Mouse (Mus musculus): ENCODE data around the gene Pld4.

Pld4 gene

DNA sequence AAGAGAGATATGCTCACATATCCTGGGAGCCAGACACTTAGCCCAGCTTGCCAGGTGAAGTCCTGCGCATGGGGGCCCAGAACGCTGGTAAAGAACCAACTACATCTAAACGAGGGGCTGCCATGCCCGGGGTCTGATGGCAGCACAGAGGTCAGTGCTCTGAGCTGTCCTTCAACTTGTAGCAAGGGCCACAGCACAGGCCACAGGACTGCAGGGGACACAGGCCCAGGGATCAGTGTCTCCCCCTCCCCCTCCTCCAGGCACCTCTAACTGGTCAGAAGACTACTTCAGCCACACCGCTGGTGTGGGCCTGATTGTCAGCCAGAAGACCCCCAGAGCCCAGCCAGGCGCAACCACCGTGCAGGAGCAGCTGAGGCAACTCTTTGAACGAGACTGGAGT is 7.7 kb downstream of the Pld4 start:
- DNase-seq, result no peak

DNA sequence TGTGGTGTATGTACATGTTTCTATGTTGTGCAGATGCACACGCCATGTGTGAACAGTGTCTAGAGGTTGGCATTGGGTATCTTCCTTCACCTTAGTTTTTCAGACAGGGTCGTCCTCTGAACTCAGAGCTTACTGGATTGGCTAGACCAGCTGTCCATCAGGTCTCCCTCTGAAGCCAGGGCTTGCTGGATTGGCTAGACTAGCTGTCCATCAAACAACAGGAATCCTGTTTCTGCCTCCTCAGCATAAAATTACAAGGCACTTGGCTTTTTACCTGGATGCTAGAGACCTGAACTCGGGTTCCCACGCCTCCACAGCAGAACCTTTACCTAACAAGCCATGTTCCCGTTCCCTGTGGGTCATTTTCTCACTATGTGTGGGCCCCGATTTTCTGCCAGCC is 8.6 kb downstream of the Pld4 start:
- no peak for DNase-seq

DNA sequence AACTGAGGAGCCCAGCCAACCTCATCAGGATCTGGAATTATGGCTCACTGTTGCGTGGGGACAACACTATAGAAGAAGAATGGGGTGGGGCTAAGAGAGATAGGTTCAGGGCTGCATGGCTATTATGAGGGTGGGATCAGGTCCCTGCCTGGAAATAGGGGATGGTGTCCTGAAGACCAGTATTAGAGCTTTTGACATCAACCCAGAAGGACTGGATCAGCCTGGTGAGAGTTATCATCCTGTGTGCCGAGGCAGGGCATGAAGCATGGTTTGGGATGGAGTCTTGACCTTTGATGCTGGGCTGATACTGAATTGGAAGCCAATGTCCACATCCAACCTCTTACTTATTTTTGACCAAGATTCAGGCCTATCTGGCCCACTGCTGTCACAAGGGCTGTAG is 9.3 kb downstream of the Pld4 start:
- no peak for DNase-seq

DNA sequence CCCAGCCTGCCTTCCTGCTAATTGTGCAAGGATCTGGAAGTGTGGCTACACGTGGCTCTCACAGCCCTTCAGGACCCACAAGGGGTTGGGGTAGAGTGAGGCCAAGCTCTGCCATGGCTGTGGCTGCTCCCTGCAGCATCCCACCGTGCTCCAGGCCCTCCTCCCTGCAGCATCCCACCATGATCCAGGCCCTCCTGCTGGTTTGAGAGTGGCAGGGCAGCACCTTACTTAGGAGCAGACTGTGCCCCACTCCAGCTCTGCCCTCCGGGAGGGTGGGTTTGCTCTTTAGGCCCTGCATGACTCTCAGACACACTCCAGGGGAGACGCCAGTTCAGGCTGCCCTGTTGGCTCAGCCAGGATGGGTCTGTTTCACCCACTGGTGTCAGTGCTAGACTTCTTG is 9.9 kb downstream of the Pld4 start:
- DNase-seq, result no peak

DNA sequence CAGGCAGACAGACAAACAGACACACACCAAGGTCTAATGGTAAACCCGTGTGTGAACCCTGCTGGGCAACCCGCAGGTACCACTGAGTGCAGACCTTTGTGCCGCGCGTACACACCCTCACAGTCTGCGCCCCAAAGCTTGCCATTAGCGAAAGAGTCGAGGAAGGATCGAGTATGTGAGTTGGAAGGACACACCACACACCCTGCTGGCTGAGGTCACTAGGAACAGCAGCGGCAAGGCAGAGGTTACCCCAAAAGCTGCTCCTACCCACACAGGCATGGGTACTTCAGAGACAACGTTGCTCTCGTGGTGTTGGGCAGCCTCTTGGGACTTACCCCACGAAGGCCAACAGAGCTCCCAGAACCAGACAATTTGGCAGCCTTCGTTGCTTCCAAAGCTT is 11.9 kb downstream of the Pld4 start:
- no peak for DNase-seq

DNA sequence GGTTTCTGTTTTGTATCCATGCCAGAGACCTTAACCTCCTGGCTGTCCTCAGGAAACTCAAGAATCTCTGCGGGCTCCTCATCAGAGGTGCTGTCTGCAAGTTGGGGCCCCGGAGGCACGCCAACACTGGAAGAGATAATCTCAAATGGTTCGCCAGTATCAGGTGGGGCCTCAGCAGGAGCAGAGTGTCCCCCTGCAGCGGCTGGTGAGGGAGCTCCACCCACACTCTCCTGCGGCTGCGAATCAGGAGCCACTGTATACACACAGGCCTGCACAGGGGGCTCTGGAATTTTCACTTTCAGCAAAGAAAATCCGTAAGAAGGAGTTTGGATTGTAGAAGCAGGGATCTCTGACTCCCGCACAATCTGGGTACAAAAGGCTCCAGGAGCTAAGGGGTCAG is 12.9 kb downstream of the Pld4 start:
- no peak for DNase-seq

DNA sequence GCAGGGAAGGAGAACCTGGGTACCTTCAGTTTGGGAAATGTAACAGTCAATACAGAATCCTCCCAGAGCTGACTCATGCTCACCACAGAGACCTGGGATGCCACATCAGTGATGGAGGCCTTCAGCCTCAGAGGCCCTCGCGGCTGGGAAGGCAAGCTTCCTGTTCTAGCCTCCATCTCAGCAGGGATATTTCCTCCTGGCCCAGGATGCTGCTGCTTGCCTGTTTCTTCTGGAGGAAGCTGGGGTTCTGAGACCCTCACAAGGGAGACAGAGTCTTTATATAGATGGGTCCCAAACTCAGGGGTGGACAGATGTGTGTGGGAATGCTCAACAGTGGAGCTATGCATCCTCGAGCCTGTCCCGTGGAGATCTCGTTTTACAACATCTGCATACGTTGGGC is 13.6 kb downstream of the Pld4 start:
- DNase-seq, result no peak

DNA sequence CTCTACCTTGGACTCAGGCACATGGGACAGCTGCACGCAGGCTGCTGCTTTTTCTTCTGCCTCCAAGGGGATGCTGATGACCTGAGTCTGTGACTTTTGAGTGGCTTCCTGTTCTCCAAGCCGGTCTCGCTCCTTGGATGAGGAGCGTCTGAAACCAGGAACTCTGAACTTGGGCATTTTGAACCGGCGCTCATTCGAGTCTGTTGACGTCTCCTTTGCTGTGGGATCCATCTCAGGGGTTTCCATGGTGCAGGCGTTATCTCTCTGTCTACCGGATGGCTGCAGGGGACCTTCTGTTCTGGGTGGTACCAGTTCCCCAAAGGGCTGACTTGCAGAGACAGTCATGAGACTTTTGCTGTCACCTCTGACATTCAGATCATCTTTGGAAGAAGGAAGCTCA is 14.0 kb downstream of the Pld4 start:
- no peak for DNase-seq

DNA sequence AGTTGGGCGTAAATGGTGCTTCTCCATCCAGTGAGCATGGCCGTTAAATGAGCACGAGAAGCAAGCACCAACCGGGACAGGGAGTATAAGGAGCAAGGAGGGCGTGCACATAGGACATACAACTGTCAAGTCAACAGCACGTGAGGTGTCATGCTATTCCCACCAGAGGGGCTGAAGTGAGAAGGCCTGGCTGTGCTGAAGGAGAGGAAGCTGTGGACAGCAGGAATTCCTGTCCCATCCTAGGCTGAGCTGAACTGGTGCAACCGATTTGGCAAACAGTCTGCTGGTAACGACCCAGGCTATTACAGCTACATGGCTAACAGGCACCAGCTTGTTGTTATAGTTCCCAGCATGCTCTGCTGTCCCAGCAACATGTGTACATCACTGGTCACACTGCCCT is 30.6 kb downstream of the Pld4 start:
- DNase-seq, result no peak

DNA sequence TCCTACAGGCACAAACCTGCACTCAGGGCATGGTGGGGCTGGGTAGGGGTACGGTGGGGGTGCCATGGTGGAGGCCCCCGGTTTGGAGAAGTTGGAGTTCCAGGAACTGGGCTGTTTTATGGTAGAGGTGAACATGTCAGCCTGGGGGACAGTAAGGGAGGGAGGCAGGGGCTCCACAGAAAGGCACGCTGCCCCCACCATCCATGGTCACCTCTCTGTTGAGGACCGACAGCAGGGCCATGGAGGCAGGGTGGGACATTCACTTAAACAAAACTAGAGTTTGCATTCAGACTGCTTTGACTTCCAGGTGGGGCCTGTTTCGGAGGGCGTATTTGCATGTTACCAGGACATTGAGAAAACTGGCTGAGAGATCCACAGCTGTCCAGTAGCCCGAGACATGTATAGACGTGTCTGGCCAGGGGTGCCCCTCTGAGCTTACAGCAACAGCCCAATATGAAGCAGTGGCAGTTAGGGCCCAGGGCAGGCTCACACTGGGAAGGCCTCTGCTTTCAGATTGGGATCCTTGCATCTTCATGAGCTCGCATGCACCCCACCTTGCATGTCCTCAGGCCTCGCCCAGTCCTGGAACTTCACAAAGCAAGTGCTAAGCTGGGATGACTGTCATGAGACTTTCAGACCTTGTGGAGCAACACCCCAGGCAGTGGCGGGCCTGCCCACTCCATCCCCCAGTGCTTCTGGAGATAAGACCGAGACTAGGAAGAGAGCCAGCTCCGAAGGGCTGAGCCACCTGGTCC is 33.3 kb downstream of the Pld4 start:
- peak; percentile 39 for DNase-seq

DNA sequence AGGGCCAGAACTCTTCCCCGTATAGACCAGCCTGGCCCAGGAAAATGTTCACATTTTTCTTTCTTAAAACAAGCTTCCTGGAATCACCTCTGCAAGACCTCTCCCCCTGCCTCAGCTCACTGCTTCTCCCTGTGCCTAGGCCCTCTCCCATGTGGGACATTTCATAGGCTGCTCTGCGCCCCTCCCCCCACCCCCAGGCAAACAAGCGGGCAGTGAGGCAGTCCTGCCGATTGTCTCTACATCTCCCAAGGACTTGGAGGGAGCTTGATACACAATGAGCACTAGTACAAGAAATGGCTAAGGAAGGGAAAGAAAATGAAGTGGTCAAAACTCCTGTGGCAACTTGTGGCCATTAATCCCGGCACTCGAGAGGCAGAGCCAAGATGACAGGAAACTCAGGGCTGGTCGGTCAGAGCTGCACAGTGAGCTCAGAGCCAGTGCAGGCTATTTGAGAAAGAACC is 33.9 kb downstream of the Pld4 start:
- no peak for DNase-seq

DNA sequence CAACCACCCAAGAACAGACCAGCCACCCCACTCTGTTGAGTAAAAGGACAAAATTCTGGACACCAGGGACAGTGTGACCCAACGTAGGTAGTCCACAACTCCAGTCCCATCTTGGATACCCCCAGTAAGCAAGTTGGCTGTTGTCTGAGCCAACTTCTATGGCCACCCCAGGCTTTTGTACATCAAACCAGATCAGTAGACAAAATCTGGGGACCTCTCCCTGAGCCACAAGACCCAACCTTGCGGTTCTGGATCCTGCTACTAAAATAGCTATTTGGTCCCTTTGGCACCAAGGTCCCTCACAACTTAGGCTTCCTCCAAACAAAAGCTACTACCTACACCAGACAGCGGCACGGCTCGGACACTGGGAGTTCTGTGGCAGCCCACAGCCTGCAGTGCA is 34.5 kb downstream of the Pld4 start:
- no peak for DNase-seq

DNA sequence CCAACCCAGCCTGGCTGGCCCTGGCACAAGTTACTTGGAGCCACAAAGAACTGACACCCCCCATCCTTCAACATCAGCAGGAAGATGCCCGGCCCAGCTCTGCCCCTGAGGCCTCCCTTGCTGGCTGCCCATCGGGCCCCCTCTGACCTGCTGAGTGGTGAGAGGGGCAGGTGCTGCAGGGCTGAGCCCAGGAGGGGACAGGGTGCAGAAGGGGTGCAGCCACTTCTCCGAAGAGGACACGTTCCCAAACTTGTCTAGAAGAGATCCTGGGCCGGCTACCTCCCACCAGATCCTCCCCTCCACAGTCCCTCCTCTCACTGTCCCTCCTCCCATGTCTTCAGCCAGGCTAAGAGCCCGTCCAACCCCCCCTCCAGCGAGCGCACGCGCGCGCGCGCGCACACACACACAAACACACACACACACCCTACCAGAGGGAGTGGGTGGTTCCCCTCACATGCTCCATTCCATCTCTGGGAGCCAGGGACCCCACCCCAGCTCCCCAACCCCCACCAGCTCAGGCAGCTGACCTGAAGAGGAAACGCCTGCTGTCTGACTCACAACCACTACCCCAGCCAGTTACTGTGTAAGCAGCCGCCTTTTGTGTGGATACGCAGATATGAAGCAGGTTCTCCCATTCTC is 35.1 kb downstream of the Pld4 start:
- DNase-seq, result no peak

DNA sequence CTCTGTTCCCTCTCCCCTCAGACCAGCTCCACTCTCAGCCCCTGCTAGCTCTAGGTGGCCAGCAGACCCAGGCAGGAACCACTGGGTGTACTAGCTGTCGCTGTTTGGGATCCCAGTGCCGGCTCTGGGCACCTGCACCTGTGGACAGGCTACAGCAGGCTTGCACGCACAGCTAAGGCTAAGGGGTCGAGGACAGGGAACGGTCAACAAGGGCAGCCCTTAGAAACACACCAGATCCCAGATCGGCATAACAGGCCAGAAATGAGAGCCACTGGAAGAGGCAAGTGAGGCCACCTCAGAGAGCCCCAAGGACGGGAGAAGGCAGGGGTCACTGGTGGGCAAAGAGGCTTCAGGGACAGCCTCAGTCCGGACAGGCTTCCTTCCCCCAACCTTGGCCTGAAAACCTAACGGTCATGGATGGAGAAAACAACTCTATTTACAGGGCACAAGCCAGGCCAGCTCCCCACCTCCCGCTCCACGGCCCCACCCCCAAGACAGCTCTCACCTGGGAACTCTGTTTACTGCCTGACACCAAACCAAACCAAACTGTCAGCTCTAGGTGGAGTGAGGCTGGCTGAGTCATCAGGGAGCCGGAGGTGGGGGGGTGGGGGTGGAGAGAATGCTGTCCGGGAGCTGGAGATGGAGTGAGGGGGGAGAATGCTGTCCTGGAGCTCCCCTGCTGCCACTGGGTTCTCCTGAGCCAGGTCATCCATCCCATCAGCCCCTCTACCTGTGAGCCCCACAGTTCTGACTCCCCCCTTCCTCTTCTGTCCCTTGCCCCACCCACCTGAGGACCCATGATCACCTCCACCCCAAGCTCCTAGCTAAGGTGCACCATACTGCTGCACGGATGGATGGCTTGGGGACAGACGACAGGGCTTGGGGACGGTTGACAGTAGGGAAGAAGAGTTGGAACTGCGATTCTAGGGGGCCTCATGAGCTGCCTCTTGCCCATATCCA is 36.4 kb downstream of the Pld4 start:
- no peak for DNase-seq

DNA sequence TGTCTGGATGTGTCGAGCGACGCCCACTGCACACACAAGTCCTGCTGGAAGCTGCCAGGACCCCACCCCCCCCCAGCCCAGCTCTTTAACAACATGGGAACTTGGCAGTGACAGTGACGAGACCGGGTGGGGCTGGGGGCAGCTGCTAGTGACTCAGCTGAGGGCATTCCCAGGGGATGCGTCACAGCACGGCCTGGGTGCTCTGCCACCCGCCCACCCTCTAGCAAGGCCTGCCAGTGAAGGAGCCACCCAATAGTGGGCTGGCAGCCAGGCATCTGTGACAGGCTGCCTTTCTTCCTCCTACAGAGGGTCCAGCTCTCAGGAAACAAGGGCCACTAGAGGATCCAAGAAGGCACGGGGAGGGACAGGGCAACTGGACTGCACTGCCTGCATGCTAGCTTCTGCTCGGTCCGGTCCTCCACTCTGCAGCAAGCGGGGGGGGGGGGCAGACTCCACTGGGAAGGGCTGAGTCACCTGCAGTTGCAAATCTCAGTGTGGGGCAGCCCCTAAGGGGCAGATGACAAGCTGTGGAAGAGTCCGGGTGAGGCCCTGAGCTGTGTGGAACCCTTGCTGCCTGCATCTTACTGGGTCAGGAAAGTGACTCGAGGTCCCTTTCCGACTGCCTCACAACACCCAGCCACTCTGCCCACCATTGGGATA is 37.3 kb downstream of the Pld4 start:
- DNase-seq, result peak; percentile 53

DNA sequence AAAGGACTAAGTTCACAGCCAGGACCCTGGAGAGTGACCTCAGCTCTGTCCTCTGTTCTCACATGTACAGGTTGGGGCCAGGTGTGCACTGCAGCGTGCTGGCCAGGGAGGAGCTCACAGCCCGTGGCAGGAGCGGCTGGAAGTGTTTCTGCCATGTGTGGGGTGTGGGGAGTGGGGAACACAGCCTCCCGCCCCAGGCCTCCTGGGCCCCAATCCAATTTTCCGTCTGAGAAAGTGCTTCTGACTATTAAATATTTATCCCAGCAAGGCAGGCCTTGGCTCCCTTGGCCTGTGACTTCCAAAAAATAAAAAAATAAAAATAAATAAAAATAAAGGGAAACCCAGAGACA is 37.9 kb downstream of the Pld4 start:
- DNase-seq, result no peak

DNA sequence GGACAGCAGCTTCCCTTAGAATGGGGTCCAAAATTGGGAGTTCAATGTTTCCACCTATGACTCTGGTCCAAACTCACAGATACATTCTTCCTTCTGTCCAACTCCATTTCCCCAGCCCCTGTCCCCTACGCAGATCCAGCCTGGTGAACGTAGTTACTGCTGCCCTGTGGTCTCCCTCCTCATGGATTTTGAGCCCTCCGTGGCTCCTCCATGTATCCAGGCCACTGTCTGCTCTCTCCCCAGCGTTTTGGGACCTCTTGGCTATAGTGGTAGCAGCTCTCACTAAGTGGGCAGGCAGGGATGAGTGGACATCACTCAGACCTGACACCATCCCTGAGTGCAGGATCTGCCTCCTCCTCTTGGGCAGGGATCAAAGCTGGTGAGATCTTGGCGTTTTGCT is 38.3 kb downstream of the Pld4 start:
- DNase-seq, result no peak

DNA sequence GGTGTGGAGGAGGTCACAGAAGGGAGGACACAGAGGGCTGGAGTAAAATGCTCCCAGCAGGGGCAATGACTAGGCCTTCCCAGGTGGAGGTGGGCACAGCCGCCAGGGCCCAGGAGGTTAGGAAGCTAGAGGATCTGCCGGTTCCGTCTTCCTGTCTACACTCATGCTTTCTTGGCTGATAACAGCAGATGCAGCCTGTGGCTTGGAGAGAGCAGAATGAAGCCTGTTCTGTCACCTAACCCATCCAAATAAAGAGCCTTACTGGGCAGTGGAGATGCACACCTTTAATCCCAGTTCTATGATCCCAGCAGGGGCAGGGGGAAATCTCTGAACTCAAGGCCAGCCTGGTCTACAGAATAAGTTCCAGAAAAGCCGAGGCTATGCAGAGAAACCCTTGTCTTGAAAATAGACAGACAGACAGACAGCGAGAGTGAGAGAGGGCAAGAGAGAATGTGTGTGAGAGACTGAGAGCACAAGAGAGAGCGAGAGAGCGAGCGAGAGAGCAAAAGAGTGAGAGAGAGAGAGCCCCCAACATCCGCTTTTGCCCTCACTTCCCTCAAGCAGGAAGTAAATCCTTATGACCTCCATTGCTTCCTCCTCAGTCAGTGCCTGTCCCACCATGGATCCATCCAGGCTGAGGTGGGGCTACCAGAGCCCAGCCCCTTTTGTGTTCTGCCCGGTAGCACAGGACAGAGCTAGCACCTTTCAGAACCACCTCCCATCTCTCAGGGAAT is 38.9 kb downstream of the Pld4 start:
- DNase-seq, result no peak

DNA sequence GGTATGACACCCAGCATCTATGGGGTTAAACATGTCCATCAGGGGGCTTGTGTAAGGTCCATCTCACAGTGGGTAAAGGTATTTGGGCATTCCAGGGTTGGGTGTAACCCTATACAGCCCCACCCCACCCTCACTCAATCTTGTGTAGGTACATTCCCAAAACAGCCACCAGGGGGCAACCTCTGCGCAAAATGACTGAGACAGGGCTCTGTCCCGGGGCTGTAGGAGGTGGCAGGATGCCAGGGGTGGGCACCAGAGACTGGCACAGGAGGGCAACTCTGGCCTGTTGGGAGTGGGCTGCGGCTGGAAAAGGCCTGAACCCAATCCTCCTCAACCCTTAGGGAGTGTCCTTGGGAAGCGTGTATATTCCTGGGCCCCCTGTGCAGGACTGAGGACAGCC is 40.0 kb downstream of the Pld4 start:
- DNase-seq, result peak; percentile 79

DNA sequence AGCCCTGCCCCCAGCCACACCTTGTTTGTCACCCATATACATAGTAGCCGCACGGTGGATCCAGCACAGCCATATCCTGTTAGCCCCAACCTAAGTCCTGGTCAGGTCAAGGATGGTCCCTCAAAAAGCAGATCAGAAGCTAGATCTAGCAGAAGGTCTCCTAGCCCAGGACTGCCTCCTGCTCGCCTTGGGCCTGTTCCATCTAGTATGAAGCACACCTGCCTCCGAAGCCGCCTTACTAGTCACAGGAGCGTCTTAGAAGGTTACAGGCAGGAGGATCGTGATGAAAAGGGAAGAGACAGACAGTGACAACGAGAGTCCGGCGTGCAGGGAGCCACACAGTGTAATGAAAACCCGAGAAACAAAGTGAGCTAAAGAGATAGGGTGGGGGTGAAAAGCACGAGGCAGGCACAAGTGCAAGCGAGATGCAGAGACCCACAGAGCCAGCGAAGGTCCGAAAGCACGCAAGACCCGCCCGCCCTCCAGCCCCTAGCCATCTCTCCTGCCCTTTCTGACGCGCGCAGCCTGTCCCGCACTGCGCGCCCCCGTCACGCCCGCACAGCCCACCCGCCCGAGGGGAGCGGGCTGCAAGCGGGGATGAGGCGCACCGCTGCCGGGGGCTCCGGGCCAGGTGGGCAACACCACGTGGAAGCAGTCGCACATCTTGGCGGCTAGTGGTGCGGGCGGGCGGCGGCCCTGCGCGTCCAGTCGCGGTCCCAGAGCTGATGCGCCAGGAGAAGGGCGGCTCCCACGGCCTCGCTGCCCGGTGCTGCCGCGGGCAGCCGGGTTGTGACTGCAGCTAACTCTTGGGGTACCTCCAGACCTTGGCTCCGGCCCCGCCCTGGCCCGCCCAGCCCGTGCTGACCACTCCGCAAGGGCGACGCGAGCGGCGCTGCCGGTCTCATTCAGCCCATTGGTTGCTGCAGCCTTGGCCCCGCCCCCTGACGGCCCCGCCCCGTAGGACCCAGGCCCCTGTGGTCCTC is 41.7 kb downstream of the Pld4 start, which contains the start of gene Ahnak2:
Gene Ahnak2, minus strand, starts transcription at position 794 of the 983 bp plus-strand sequence.
- DNase-seq, result peak; percentile 58

DNA sequence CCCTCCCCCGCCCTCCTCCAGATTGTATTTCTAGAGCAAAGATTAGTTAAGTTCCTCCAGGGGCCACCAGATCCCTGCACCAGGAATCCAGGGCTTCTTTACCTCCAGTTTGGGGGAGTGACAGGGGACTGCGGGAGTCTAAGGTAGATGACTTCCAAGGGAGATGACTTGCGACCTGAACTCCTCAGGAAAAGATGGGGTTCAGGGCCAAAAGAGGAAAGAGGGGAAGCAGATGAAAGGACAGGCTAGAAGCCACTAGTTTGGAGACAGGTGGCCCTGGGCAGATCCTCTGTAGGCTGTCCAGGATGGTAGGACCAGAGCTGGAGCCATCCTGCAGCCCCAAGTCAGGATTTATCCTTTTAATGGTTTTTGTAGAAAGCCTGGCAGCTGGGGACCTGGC is 42.5 kb downstream of the Pld4 start:
- no peak for DNase-seq
